Mouse (Mus musculus) c-Kit-negative CD71-positive TER-119-positive erythroid progenitor cells, embryonic 14.5 days (primary cell): ENCODE results near the gene Lrrc46.

Experiments used
- DNase-seq: peaks from one replicate; pipeline ENCODE4 v3.0.0-alpha.2; 2013; ENCODE audit warnings: low read depth, low spot score

Gene Lrrc46

DNA sequence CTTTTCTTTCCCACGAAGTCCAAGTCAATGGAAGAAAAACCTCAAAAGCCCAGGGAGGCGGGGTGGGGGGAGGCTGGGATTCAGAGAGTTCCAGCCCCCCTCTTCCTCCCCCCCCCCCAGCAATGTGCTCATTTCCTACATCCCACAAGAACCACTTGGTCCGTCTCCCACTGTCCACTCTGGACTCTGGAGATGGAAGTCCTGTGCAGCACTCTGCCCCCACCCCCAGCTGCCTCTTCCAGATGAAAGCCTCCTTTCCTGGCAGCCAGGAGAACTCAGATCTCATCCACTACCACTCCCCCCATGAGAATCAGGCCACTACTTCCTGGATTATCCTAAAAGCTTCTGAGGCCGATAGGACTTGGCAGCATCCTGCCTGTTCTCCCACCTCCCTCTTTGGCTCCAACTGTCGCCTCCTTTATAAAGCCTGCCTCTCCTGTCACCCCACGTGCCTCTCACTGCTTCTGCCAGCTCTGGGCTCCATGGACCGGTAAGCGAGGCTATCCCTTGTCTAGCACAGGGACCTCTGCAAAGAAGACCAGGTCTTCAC is 28.0 kb downstream of the Lrrc46 start, which contains the start of gene Sp6:
TSS of gene Sp6 (plus strand) at position 274 of the 550 bp plus-strand sequence.
- DNase-seq: no peak

DNA sequence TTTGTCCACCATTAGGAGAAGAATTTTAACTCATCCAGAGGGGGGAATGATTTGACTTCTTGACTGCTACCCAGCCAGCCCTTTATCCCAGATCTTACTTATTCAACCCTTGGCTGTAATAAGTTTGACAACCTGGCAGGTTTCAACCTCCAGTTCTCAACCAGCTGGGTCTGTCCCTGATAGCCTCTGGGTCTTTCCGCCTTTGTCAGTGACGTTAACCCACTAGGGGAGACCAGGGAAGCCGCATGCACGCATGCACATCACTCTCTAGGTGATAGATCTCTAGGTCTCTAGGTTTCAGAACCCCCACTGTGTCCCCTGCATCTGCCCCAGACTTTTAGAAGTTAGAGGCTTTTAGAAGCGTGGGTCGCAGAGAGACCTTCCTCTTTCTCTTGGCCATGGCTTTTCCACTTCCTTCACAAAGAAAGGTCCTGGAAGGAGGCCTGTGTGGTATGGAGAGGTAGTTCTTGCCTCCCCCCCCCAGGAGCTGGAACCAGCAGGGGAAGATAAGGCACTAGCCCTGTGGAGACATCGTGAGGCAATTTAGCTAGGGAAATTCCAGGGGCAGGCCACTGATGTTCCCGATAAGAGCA is 31.9 kb downstream of the Lrrc46 start:
- no peak for DNase-seq

DNA sequence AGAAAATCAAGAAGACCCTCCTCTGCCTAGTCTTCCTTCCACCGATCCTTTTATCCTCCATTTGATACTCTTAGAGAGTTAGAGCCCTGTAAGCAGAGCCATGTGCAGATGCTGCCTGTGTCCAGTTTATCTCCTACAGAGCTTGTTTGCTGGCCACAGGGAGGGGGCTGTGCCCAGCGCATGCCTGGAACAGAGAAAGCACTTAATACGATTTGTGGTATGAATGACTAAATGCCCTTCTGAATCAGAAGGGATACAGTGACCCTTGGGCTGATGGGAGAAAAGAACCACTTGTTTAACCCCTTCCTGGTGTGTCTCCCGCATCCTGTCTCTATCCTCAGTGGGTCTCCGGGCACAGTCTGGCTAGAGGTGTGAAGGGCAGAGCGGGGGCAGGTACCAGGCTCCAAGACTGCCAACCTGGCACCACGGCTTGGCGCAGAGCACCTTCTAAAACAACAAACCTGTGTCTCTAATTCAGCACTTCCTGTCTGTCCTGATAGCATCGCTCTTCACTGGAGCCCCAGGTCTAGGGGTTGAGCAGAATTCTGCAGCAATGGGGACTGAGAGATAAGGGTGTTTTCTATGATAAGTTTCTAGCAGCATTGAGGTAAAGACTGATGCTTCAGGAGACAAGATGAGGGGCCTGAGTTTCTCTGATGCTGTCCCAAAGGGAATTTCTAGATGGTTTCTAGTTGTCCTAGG is 34.0 kb downstream of the Lrrc46 start:
- DNase-seq: no peak

DNA sequence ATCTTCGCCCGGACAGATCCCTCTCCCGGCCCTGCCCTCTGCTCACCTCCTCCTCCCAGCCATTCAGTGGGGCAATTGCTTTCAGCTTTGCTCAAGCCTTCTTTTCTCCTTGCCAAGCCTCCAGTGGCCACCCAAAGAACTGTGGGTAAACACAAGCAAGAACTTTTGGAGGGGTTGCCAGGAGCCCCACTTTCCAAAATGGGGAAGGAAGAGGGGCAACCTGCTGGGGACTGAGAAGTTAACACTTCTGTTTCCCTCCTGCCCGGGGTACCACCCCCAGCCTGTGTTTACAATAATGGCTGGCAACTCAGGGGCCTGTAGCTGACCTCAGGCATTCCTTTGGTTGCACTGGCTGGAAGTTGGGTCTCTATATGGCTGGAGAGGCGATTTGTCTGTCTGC is 38.0 kb downstream of the Lrrc46 start:
- no peak for DNase-seq

DNA sequence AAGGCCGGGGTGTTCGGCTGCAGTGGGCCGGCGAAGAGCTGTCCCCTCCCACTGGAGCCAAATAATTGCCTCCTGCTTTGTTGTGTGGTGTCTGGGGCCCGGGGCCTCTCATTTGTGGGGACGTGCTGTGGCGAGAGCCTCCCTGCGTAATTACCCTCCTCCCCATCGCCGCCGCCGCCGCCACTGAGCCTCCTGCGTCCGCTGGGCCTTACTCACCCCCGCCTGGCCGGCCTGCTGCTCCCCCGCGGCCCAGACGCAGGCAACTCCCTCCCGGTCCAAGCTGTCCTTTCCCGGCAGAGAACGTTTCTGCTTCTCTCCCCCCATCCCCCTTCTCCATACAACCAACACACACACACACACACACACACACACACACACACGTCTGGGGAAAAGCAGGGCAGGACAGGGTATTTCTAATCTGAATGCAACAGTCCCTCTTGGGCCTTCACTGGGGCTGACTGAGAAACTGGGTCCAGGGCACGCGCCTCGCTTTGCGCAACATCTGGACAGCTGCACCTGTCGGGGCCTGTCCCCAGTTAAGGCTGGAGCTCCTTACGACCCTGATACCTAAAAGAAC is 43.7 kb downstream of the Lrrc46 start:
- DNase-seq: no peak

DNA sequence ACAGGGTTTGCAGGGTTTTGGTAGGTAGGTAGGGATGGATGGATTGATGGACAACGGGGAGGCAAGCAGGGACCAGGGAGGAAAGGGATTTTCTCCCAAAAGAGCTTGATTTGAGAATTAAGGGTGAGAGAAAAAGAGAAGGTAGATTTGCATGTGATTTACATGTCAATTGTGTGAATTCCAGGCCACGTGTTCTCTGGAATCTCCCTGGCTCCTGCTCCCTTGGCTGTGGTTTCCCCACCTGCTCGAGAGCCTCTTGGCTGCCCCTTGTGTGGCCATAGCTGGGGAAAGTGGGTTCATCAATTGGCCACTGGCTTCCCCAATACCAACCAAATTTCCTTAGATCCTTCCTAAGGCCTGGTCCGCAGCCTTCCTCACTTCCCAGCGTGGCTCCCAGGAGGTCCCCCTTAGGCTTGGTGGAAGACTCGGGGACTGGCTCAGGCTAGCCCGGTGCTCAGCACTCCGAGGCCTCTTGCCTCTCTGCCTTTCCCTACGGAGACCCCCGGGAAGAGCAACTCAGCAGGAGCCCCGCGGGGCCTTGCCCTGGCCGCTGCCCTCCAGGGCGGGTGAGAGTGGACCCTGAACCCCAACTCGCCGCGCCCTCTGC is 44.3 kb downstream of the Lrrc46 start:
- no peak for DNase-seq

DNA sequence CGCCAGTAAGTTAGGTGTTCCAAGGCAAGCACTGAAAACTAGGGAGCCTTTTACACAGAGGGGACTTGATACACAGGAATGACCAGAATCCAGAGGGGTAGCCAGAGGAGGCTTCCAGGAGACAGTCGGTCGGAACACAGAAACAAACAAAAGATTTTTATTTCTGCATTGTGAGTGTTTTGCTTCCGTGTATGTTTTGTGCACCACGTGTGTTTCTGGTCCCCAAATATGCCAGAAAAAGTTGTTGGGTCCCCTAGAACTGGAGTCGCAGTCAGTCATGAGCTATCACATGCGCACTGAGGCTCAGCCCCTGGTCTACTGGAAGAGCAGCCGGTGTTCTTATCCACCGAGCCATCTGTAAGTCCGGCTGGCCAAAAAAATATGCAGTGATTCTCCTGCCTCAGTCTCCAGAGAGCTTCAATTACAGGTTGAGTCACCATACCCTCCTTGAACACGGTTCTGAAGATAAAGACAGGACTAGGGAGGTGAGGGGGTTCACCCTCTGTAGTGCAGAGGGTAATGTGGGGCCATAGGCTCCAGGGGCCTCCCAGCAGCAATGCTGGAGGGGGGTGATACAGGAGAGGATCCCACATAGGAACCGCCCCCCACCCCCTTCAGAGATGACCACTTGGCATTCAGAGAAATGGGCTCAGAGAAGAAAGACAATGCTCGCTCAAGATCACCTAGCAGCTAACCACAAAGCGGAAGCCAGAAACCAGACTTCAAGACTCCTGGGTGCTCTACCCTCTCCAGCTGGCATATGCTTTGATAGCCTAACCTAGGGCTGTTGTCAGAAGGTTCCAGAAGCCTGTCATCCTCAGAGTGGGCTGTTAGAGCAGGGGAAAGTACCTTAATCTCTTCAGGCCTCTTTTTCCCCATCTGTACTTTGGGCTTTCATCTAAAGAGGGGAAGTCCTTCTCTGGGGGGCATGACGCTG is 45.1 kb downstream of the Lrrc46 start:
- DNase-seq: no peak

DNA sequence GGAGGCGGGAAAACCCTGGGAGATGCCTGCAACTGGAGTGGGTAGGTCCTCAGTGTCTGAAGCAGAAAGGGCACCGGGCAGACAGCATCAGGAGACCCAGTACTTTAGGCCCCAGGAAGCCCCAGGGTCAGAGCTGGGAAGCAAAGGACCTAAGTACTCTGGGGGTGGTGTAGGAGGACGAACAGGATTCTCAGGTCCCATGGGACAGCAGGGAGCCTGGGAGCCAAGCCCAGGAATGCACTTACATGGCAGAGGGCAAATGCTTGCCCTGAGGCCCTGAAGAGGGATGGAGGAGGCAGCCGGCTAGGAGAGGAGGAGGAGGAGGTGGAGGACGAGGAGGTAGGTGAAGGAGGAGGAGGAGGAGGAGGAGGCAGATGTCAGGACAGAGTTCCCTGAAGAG is 46.2 kb downstream of the Lrrc46 start:
- DNase-seq: no peak

DNA sequence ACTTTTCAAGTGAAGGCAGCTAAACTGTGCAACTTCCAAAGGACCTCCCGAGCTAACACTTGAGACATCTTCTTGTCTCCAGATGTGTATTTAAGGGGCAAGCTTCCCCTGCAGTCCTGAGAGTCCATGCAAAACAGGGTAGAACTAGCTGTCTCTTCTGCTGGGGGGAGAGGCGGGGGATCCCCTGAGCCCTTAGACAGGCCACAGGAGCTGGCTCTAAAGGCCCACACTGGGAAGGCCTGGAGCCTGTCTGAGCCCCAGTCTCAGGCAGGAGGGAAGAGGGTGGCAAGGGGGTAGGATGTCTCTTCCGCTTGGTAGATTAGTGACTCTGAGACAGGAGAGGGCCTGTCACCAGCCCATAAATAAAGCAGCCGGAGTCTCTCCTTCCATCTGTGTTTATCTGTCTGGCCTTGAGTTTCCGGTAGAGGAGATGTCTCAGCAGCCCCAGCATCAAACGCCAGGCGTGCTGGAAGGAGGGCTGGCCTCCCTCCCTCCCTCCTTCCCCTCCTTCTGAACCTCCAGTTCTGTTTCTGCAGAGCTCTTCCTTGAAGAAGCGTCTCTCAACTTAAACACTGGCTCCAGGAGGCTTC is 48.4 kb downstream of the Lrrc46 start:
- no peak for DNase-seq

DNA sequence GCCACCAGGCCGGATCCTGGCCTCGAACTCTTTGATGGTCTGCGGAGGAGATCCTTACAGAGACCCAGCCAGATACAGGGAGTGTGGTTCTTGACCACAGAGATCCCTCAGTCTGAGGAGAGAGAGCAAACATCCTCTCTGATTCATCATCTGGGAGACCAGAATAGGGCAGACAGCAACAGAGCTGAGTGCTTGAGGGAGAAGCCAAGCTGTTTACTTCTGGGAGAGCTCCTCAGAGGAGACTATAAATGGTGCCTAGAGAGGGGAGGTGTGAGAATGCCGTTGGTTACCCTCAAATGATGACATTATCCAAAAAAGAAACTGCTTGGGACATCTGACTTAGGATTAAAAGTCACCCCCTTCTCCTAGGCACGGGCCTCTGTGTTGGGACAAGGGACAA is 49.7 kb downstream of the Lrrc46 start:
- no peak for DNase-seq

DNA sequence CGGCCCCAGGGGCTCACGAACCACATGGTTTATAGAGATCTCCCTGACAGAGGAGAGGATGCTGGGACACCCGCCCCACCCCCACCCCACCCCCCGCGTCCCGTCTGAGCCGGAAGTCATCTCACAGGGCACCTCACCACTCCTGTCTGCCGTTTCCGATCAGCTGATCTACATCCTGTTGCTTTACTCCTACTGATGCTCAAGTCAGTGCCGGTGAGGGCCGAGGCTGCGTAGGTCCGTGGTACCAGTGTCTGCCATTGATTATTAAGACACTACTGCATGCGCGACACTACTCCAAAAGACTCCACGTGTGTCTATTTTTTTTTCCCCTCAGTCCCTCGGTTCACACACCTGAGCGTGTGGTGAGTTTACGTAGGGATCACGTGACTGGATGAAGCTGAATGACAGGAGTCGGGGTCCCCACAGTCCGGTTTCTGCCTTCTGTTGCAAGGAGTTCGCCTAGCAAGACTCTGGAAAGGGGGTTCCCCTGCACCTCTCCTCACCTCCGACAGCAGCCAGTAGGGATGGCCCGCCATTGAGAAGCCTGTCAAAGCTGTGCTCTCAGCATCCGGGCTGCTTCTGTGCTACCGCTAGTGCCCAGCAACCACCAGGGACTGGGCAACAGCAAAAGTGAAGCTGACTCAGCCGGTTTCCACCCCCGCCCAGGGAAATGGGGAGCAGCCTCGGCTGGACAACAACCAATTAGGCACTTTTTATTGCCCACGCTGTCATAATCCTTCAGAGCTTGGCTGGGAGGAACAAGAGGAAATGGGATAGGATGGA is 53.1 kb downstream of the Lrrc46 start:
- DNase-seq: no peak

DNA sequence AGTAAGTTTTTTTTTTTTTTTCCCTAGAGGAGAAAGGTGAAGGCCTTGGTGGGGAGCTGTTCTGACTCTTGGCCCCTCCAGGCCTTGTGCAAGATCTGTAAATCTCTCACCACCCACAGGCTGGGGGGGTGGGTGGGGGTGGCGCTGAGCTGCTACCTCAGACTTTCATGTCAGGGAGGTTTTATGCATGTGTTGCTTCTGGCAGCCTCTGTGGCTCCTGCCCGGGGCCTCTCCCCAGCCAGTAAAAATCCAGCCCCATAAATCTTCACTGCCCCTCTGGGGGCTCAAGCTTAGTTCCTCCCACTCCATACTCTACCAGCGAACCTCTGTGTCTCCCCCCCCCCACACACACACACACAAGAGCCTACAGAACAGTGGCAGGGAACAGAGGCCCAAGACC is 54.7 kb downstream of the Lrrc46 start:
- no peak for DNase-seq

DNA sequence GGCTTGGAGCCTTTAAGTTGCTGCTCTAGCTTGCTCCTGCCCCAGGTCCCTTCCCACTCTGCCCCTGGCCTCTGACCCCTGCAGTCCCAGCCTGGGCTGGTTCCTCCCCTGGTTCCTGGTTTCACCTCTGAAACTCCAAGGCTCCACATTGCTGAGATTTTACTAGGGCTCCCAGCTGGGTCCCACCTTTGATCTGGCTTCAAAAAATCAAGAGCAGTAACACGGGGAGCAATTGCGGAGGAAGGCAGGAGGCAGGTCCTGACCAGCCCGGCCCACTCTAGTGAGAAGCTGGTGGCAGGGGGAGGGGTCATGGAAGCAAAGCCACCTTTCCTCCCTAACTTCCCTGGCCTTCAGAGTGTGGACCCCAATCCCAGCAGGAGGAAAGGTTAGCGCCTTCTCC is 56.3 kb downstream of the Lrrc46 start:
- no peak for DNase-seq
